Mouse (Mus musculus) embryonic fibroblast, embryonic 13.5 days (primary cell): ENCODE data around the gene Yod1.

Experiments used
- CTCF ChIP-seq: IDR thresholded peaks from 2 replicates; pipeline ENCODE4 v1.5.1; 2011; ENCODE audit warnings: mild to moderate bottlenecking, control low read depth, low read length, moderate library complexity, borderline replicate concordance; ENCODE audit not compliant: insufficient read depth
- POLR2A ChIP-seq: IDR thresholded peaks from 2 replicates; pipeline ENCODE4 v1.6.1; 2011; ENCODE audit warnings: low read depth, mild to moderate bottlenecking, control low read depth, low read length, moderate library complexity

- TF ChIP-seq CTCF (no peak), POLR2A (no peak)
Observed at GRCm38 (mm10) chr1:130703613-130704012, 13.5 kb upstream of the Yod1 start.
